Mouse (Mus musculus) heart, embryonic 13.5 days (tissue): ENCODE results near the gene Mfsd4a. TPM values are rescaled to one million over a fixed set of nuclear protein-coding genes. Genes with fewer than 3 reads are reported as not detected.

Experiments used
- ATAC-seq: fragments of 200-750 bp; cut with Nextera tagmentation; 2 replicates; pipeline ENCODE4 v1.8.0; 2017; ENCODE audit warnings: moderate TSS enrichment; ENCODE audit not compliant: insufficient number of reproducible peaks, low FRiP score, low TSS enrichment; ENCODE audit errors: extremely low read depth
- H3K27ac ChIP-seq: fragments of 300-500 bp; sonication (generic); replicated peaks from 2 replicates; pipeline ENCODE4 v1.5.1; 2015; ENCODE audit warnings: moderate library complexity, mild to moderate bottlenecking, inconsistent platforms
- H3K27me3 ChIP-seq: fragments of 300-500 bp; sonication (generic); replicated peaks from 2 replicates; pipeline ENCODE4 v1.6.1; 2015; ENCODE audit warnings: mild to moderate bottlenecking, inconsistent platforms
- H3K36me3 ChIP-seq: fragments of 300-500 bp; sonication (generic); 2 replicates; pipeline ENCODE4 v1.6.1; 2015; ENCODE audit warnings: mild to moderate bottlenecking, inconsistent platforms
- H3K4me1 ChIP-seq: fragments of 300-500 bp; sonication (generic); 2 replicates; pipeline ENCODE4 v1.6.1; 2015; ENCODE audit warnings: inconsistent platforms
- H3K4me2 ChIP-seq: fragments of 300-500 bp; sonication (generic); 2 replicates; pipeline ENCODE4 v1.6.1; 2015; ENCODE audit warnings: inconsistent platforms, mild to moderate bottlenecking, moderate library complexity
- H3K4me3 ChIP-seq: fragments of 300-500 bp; sonication (generic); 2 replicates; pipeline ENCODE4 v1.5.1; 2015; ENCODE audit warnings: moderate library complexity, mild to moderate bottlenecking, inconsistent platforms
- H3K9ac ChIP-seq: fragments of 300-500 bp; sonication (generic); 2 replicates; pipeline ENCODE4 v1.6.1; 2015; ENCODE audit warnings: inconsistent platforms, mild to moderate bottlenecking, moderate library complexity
- H3K9me3 ChIP-seq: fragments of 300-500 bp; sonication (generic); 2 replicates; pipeline ENCODE4 v1.6.1; 2016; ENCODE audit warnings: inconsistent platforms
- WGBS: fragments of 180-500 bp; shearing (Covaris S2); methylation state at CpG from one replicate; pipeline ENCODE4 v1.1.7; 2015; ENCODE audit warnings: mixed read lengths; 5-methylcytosine and 5-hydroxymethylcytosine counted together
- polyA plus RNA-seq: library from polyadenylated mRNA; unstranded; fragments of >200 nt; fragmentation: Nextera tagmentation; extraction: Ambion mirVana; gene quantifications from 2 replicates; pipeline ENCODE4 v1.2.1, GENCODE M21; 2015

The Mfsd4a gene
- polyA plus RNA-seq = 6.9 and 9.8 TPM in 2 replicates

DNA sequence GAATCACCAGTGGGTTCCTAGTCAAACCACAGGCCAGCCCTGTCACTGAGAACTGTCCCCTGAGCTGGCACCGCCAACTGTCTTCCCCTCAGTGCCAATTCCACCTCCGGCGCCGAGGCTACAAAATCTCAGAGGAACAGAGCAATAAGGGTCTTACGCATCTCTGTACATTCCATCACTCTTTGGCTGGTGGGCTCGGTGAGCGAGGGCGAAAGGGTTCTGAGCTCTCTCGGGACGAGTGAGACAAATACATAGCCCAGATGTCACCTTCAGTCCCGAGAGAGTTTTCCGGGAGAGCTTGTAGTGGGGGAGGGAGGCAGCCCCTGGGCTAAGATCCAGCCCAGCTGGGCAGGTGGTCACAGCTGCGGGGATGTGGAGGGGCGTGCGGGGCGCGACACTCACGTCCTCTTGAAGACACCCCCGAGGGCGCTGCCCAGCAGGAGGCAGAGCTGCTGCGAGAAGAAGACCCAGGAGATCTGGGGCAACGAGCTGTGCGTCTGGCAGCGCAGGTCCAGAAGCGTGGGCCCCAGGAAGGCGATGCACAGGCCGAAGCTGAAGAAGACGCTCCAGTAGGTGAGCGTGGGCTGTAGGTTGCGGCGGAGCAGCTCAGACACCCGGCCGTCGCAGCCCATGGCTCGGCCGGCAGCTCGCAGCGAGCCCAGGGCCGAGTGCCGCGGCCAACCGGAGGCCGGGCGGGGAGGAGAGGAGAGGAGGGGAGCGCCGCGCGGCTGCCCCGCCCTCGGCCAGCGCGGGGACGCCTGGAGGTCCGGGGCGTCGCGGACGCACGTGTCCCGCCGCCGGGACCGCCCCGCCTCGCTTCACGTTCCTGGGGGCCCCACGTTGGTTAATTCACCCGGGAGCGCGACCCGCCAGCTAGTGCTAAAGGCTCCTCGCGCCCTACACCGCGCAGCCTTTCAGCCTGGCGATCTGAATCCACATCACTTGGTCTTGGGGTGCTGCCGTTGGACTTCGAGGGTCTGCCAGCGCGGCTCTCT is at the start of gene Mfsd4a:
Gene Mfsd4a, minus strand, starts transcription at position 802 of the 995 bp plus-strand sequence.
- Histone ChIP-seq H3K4me2 (peak within 1 kb of the TSS; percentile 97), H3K9ac (peak within 1 kb of the TSS; percentile 79), H3K9me3 (no peaks in the 10 kb centered on the region), H3K4me1 (peaks cover 14% of the 10 kb centered on the region), H3K4me3 (peak within 1 kb of the TSS; percentile 58), H3K27ac (no peak within 1 kb of the TSS), H3K36me3 (no peaks in the 10 kb centered on the region), H3K27me3 (peaks cover 78% of the 10 kb centered on the region)
- ATAC-seq = 0 out of 2 replicates have a peak, but pooled peaks have one; percentile 48
- WGBS = 4% methylated on average over 65 of the region's 80 CpGs

DNA sequence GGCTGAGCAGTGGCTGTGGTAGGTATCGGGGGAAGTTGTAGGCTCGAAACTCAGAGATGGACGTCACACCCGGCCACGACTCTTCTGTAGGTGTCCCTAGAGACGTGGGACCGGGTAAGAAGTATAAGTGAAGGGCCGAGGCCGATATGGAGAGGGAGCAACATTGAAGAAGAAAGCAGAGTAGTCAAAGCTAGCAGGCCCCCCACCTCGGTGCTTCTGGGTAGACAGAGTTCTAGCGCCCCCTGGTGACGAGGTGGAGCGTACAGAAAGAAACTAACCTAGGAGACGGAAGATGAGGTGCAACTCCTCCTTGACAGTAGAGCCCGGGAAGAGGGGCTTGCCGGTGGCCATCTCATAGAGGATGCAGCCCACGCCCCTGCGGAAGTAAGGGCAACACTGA is 48.7 kb upstream of the Mfsd4a start:
- Histone ChIP-seq H3K4me3 (no peak overlapping the region), H3K36me3 (peaks cover 3% of the 10 kb centered on the region; the same call in 1 of the 2 replicates), H3K9me3 (no peaks in the 10 kb centered on the region), H3K27ac (no peak overlapping the region), H3K4me2 (peak overlapping the region; percentile 26; the same call in 1 of the 2 replicates), H3K27me3 (no peaks in the 10 kb centered on the region; the same call in 1 of the 2 replicates), H3K4me1 (no peaks in the 10 kb centered on the region), H3K9ac (no peak overlapping the region)
- no peak for ATAC-seq
- WGBS = 22% methylated on average over 18 of the region's 18 CpGs

DNA sequence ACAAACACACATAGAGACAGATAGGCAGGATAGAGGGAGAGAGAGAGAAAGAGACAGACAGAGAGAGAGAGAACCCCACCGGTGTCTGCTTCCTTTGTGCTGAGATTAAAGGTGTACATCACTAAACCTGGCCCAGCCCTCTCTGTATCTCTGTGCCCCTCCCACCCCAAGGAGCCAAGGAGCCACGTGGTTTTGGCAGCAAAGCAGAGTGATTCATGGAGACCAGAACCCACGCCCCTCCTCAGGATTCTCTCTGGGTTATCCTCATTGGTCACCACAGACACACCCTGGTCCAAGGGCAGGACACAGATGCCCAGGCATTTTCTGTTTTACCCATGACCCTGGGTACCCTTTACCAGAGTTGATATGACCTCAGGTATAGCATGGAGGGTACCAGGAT is 45.2 kb upstream of the Mfsd4a start:
- WGBS = 55% methylated on average over 3 of the region's 3 CpGs
- no peak for ATAC-seq
- no peaks in the 10 kb centered on the region for H3K9me3 ChIP-seq

DNA sequence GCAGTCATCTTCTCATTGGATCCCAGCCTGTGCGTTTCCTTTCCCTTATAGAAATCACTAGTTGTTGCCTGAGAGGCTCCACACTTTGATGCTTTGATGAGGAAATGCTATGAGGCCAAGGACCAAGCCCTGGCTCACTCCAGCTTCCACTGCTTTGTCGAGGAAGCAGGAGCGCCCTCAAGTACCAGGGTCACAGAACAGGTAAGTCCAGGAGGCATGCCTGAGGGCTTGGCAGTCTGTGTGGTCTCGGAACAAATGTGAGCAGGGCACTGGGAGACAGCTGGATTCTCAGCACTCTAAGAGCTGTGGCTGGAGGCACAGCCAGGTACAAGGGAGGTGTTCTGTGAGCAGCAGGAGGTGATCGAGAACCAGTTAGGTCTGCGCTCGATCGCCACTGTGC is 44.6 kb upstream of the Mfsd4a start:
- Histone ChIP-seq H3K36me3 (peaks cover 3% of the 10 kb centered on the region; the same call in 1 of the 2 replicates), H3K9ac (no peak overlapping the region), H3K27me3 (no peaks in the 10 kb centered on the region; the same call in 1 of the 2 replicates), H3K4me3 (no peak overlapping the region), H3K4me1 (no peaks in the 10 kb centered on the region), H3K4me2 (no peak overlapping the region), H3K9me3 (no peaks in the 10 kb centered on the region), H3K27ac (no peak overlapping the region)
- ATAC-seq = no peak
- whole genome bisulfite sequencing = 72% methylated on average over 8 of the region's 8 CpGs

More for the DNA sequence above, 45.2 kb upstream of the Mfsd4a start:
- H3K4me1 ChIP-seq = no peaks in the 10 kb centered on the region
- H3K27me3 ChIP-seq = no peaks in the 10 kb centered on the region; the same call in 1 of the 2 replicates
- H3K4me3 ChIP-seq = no peak overlapping the region
- no peak overlapping the region for H3K27ac ChIP-seq
- no peak overlapping the region for H3K4me2 ChIP-seq
- no peak overlapping the region for H3K9ac ChIP-seq
- H3K36me3 ChIP-seq = peaks cover 3% of the 10 kb centered on the region; the same call in 1 of the 2 replicates

DNA sequence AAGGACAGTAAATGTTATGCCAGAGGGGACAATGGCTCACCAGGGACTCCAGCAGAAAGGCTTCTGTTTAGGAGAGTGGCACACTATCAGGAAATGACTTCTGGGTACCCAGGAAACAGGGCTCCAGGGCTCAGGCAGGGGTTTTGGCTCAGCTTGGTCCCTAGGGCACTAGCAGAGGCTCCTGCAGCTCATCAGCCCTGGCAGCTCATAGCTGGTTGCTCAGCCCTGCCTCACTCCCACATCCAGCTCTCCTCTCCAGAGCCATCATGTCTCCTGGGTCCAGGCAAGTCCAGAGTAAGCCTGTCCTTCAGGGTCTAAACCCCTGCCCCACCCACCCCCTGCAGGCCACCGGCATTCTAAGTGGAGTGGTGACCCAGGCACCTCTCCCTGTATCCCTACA is 43.5 kb upstream of the Mfsd4a start:
- peaks cover 3% of the 10 kb centered on the region; the same call in 1 of the 2 replicates for H3K36me3 ChIP-seq
- no peaks in the 10 kb centered on the region for H3K4me1 ChIP-seq
- no peak overlapping the region for H3K27ac ChIP-seq
- peaks cover 3% of the 10 kb centered on the region for H3K27me3 ChIP-seq
- H3K4me2 ChIP-seq = no peak overlapping the region
- 32% methylated on average over 1 of the region's 1 CpGs for WGBS
- no peak overlapping the region for H3K9ac ChIP-seq
- H3K9me3 ChIP-seq = no peaks in the 10 kb centered on the region
- ATAC-seq = no peak
- H3K4me3 ChIP-seq = no peak overlapping the region

DNA sequence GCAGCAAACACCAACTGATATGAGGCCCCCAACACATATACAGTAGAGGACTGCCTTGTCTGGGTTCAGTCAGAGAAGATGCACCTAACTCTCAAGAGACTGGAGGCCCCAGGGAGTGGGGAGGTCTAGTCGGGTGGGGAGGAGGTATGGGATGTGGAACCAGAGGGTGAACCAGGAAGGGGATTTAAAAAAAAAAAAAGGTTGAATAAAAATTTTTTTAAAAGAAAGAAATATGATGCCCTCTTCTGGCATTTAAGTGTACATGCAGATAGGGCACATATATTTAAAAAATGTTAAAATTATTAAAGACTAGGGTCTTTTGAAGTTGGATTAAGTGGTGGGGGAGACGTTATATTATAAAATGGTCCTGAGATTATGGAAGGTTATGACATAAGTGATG is 41.5 kb upstream of the Mfsd4a start:
- no peaks in the 10 kb centered on the region for H3K36me3 ChIP-seq
- no peak for ATAC-seq
- H3K27me3 ChIP-seq = peaks cover 6% of the 10 kb centered on the region
- H3K4me3 ChIP-seq = no peak overlapping the region
- H3K9me3 ChIP-seq = no peaks in the 10 kb centered on the region
- H3K4me1 ChIP-seq = no peaks in the 10 kb centered on the region
- H3K9ac ChIP-seq = no peak overlapping the region
- no peak overlapping the region for H3K27ac ChIP-seq
- H3K4me2 ChIP-seq = no peak overlapping the region
- 59% methylated on average over 2 of the region's 2 CpGs for WGBS

DNA sequence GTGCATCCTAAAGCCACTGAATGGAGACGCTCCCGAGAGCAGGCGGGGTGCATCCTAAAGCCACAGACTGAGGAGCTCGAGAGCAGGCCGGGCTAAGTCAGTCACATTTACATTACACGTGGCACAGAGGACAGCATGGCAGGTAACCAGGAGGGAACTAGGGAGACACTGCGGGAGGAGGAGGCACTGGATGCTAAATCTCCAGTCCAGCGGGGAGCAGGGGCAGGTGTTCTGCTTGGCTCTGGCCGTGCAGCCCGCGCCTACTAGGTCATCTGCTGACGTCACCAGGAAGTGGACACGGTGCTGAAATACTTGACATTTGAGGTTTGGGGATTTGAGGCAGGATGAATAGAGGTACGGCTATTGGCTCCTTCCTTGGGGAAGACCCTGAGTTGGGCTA is 36.5 kb upstream of the Mfsd4a start:
- WGBS = 62% methylated on average over 14 of the region's 14 CpGs
- Histone ChIP-seq H3K4me3 (no peak overlapping the region), H3K36me3 (no peaks in the 10 kb centered on the region), H3K4me2 (no peak overlapping the region), H3K4me1 (0 out of 2 replicates have a peak, but pooled peaks cover 3% of the 10 kb centered on the region), H3K27me3 (peaks cover 6% of the 10 kb centered on the region), H3K9me3 (no peaks in the 10 kb centered on the region), H3K27ac (no peak overlapping the region), H3K9ac (no peak overlapping the region)
- ATAC-seq = no peak

DNA sequence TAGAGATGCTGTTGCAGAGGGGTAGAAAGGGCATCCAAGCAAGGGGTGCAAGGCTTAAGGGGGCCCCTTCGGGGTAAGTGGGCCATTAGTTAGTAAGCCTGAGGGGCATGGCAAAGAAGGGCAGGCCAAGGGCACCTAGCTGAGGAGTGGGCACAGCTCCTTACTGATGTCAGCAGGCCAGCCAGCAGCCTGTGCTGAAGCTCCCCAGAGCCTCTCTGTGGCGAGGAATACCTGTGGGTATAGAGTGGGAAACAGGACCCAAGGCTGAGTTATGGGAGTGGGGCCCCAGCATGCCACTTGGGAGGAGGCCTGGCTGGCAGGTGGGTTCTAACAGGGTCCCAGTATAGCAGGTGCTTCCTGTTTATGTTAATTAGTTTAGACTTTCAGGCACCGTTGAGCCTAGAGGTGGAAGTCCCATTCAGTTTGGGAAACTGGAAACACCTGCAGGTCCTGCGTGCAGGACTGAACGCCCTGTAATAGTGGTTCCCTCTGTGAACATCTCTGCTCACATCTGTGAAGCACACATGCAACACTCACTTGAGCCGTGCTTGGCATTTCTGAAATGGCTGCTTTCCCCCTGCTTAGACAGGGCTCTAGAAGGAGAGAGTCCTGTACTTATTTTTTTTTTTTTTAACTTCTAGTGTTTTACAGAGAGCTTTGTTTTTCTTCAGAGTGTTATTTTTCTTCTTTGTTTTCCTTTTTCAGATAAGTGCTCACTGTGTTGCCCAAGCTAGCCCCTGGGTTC is 34.3 kb upstream of the Mfsd4a start:
- Histone ChIP-seq H3K27ac (no peak overlapping the region), H3K4me2 (no peak overlapping the region), H3K27me3 (peaks cover 6% of the 10 kb centered on the region), H3K36me3 (no peaks in the 10 kb centered on the region), H3K9ac (no peak overlapping the region), H3K4me3 (no peak overlapping the region), H3K4me1 (0 out of 2 replicates have a peak, but pooled peaks cover 5% of the 10 kb centered on the region), H3K9me3 (no peaks in the 10 kb centered on the region)
- 67% methylated on average over 6 of the region's 6 CpGs for WGBS
- ATAC-seq = no peak

DNA sequence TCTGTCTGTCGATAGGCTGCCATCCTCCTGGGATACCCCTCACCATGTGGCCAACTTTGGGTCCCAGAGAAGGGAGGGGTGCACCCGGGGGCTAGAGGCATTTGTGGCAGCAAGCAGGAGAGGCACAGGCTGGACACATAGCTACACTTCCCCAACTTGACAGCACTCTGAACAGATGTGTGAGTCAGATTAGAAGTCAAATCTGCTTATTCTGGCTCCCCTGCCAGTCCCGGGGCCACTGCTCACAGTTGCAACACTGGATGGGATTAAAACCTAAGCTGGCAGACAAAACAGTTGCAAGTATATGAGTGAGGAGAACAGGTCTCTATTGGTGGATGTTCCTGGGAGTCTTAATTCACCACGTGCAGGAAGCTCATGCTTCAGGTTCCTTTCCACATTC is 31.9 kb upstream of the Mfsd4a start:
- no peaks in the 10 kb centered on the region; the same call in 1 of the 2 replicates for H3K27me3 ChIP-seq
- ATAC-seq = no peak
- H3K4me1 ChIP-seq = peaks cover 22% of the 10 kb centered on the region
- no peak overlapping the region for H3K4me3 ChIP-seq
- no peaks in the 10 kb centered on the region for H3K9me3 ChIP-seq
- H3K9ac ChIP-seq = no peak overlapping the region
- WGBS = 69% methylated on average over 4 of the region's 4 CpGs
- no peak overlapping the region for H3K27ac ChIP-seq
- H3K36me3 ChIP-seq = no peaks in the 10 kb centered on the region
- no peak overlapping the region for H3K4me2 ChIP-seq

DNA sequence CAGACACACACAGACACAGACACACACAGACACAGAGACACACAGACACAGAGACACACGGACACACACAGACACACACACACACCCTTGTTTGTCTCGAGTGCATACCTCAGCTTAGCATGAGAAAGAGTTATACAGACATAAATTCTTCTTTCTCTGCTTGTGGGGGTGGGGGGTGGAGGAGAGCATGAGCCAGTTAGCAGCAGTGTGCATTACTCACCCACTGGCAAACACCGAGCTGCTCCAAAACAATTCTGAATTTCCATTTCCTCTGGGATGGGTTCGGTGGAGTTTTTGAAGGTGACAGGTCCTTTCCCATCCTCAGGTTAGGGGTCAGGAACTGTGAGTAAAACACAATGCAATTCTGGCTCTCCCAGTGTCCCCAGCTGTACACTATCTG is 31.2 kb upstream of the Mfsd4a start:
- no peaks in the 10 kb centered on the region for H3K36me3 ChIP-seq
- no peaks in the 10 kb centered on the region for H3K9me3 ChIP-seq
- no peak overlapping the region for H3K9ac ChIP-seq
- peaks cover 22% of the 10 kb centered on the region for H3K4me1 ChIP-seq
- H3K4me3 ChIP-seq = no peak overlapping the region
- no peak overlapping the region for H3K4me2 ChIP-seq
- H3K27me3 ChIP-seq = no peaks in the 10 kb centered on the region
- ATAC-seq = no peak
- 51% methylated on average over 4 of the region's 4 CpGs for WGBS
- no peak overlapping the region for H3K27ac ChIP-seq

DNA sequence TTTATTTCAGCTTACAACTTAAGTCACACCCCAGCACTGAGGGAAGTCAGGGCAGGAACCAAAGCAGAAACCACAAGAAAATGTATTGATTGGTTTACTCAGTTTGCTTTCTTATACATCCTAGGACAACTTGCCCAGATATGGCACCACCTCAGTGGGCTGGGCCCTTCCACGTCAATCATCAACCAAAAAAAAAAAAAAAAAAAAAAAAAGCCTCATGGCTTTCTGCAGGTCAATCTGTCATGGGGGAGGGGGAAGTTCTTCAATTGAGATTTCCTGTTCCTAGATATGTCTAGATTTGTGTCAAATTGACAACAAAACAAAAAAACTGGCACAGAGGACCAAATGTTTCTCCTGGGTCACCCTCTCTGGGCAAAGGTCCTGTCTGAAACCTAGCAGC is 30.2 kb upstream of the Mfsd4a start:
- Histone ChIP-seq H3K4me1 (peaks cover 22% of the 10 kb centered on the region), H3K4me2 (no peak overlapping the region), H3K27me3 (no peaks in the 10 kb centered on the region), H3K4me3 (no peak overlapping the region), H3K36me3 (no peaks in the 10 kb centered on the region), H3K9ac (no peak overlapping the region), H3K9me3 (no peaks in the 10 kb centered on the region), H3K27ac (no peak overlapping the region)
- no peak for ATAC-seq
- 81% methylated on average over 1 of the region's 1 CpGs for WGBS
